Mouse (Mus musculus) CH12.LX (cell line): Measurements from ENCODE around the gene Yap1. TPM values are rescaled to one million over a fixed set of nuclear protein-coding genes. Genes with fewer than 3 reads are reported as not detected.
"Not testable (repeated sequence)": the region's sequence is repeated elsewhere in the genome, so short reads cannot be mapped to it uniquely, and the experiment has no call there.

Experiments used
- DNase-seq: peaks from one replicate; pipeline ENCODE4 v3.0.0-alpha.2; 2013; ENCODE audit errors: extremely low read depth
- H3K27ac ChIP-seq: 2 replicates; pipeline ENCODE4 v1.5.1; 2012; ENCODE audit warnings: low read depth, mild to moderate bottlenecking, control low read depth, moderate library complexity; ENCODE audit not compliant: insufficient read depth
- H3K27me3 ChIP-seq: replicated peaks from 2 replicates; pipeline ENCODE3; 2012; ENCODE audit warnings: inconsistent platforms
- H3K36me3 ChIP-seq, 2 experiments: replicated peaks in 1 of 2; 2 replicates each; pipeline versions ENCODE3 to v1.6.1; 2012; ENCODE audit warnings: inconsistent platforms in 1 of 2, low read length in 1 of 2, mild to moderate bottlenecking in 1 of 2, mixed read lengths in 1 of 2, moderate library complexity in 1 of 2; ENCODE audit not compliant: control insufficient read depth in 1 of 2, insufficient read depth in 1 of 2
- H3K4me1 ChIP-seq, 2 experiments: 2 replicates each; pipeline ENCODE4 v1.6.1; 2012; ENCODE audit warnings: inconsistent platforms in 1 of 2, moderate library complexity in 1 of 2; ENCODE audit not compliant: insufficient read depth in 2 of 2, control insufficient read depth in 1 of 2
- H3K4me2 ChIP-seq: 2 replicates; pipeline ENCODE4 v1.6.1; 2012; ENCODE audit warnings: low read depth, mild to moderate bottlenecking, control low read depth; ENCODE audit not compliant: poor library complexity, insufficient read depth, severe bottlenecking
- H3K4me3 ChIP-seq, 3 experiments: fragments of 150-350 bp in 1 of 3; sonication (generic) in 1 of 3; replicated peaks in 1 of 3; 2 replicates each; pipeline versions ENCODE3 to v1.5.1; 2011 to 2012; ENCODE audit warnings: low read depth in 2 of 3, low read length in 2 of 3, mild to moderate bottlenecking in 2 of 3, moderate library complexity in 2 of 3, control low read depth in 1 of 3, improper control_type of control experiment in 1 of 3, inconsistent platforms in 1 of 3, mixed read lengths in 1 of 3; ENCODE audit not compliant: poor library complexity in 1 of 3
- H3K79me2 ChIP-seq: replicated peaks from 2 replicates; pipeline ENCODE4 v1.6.1; 2012; ENCODE audit warnings: mild to moderate bottlenecking, moderate library complexity; ENCODE audit not compliant: control insufficient read depth, poor library complexity, insufficient read depth, severe bottlenecking; ENCODE audit errors: extremely low read depth
- H3K9ac ChIP-seq: 2 replicates; pipeline ENCODE4 v1.6.1; 2012; ENCODE audit warnings: low read depth, mild to moderate bottlenecking, control low read depth, moderate library complexity; ENCODE audit not compliant: insufficient read depth
- H3K9me3 ChIP-seq: replicated peaks from 2 replicates; pipeline ENCODE3; 2012; ENCODE audit warnings: low read length, inconsistent platforms, mixed read lengths
- CHD1 ChIP-seq: IDR thresholded peaks from 2 replicates; pipeline ENCODE4 v1.6.1; 2012; ENCODE audit warnings: low read depth, low read length, improper control_type of control experiment, inconsistent platforms
- CHD2 ChIP-seq: IDR thresholded peaks from 2 replicates; pipeline ENCODE4 v1.6.1; 2011; ENCODE audit warnings: low read length, improper control_type of control experiment
- E2F4 ChIP-seq: IDR thresholded peaks from 2 replicates; pipeline ENCODE4 v1.6.1; 2011; ENCODE audit warnings: low read depth, low read length, improper control_type of control experiment; ENCODE audit not compliant: insufficient replicate concordance
- GABPA ChIP-seq: IDR thresholded peaks from 2 replicates; pipeline ENCODE4 v1.6.1; 2012; ENCODE audit warnings: low read depth, low read length, improper control_type of control experiment, inconsistent platforms; ENCODE audit not compliant: insufficient replicate concordance
- MEF2A ChIP-seq: IDR thresholded peaks from 2 replicates; pipeline ENCODE4 v1.6.1; 2014; ENCODE audit warnings: low read depth, mild to moderate bottlenecking, inconsistent platforms, low read length, improper control_type of control experiment, borderline replicate concordance
- POLR2AphosphoS2 ChIP-seq: IDR thresholded peaks from 2 replicates; pipeline ENCODE4 v1.6.1; 2011; ENCODE audit warnings: low read depth, low read length, improper control_type of control experiment
- RAD21 ChIP-seq: IDR thresholded peaks from 2 replicates; pipeline ENCODE4 v1.6.1; 2011; ENCODE audit warnings: low read depth, mild to moderate bottlenecking, low read length, improper control_type of control experiment, moderate library complexity
- ZC3H11A ChIP-seq: IDR thresholded peaks from 2 replicates; pipeline ENCODE4 v1.6.1; 2012; ENCODE audit warnings: low read depth, mild to moderate bottlenecking, inconsistent platforms, low read length, improper control_type of control experiment
- ZNF384 ChIP-seq: IDR thresholded peaks from 2 replicates; pipeline ENCODE4 v1.6.1; 2012; ENCODE audit warnings: low read depth, low read length, improper control_type of control experiment, inconsistent platforms
- dilution Hi-C: fragments of 300-500 bp; cut with MboI; formaldehyde crosslinking; loops from 2 replicates; pipeline ENCODE4 v1.14.3; 2020; ENCODE audit warnings: low sequenced_read_pairs; ENCODE audit not compliant: extremely low pct_unique_long_range_greater_than_20kb, extremely low pct_ligation_motif_present
- in situ Hi-C: fragments of 300-500 bp; cut with MboI; formaldehyde crosslinking; loops from 3 replicates; pipeline ENCODE4 v1.14.3; 2019; ENCODE audit warnings: low sequenced_read_pairs, low pct_ligation_motif_present, low pct_unique_long_range_greater_than_20kb, mixed read lengths
- polyA plus RNA-seq: library from polyadenylated mRNA; unstranded; fragments of >175 nt; gene quantifications from 2 replicates; pipeline ENCODE4 v1.2.1, GENCODE M21; 2012; ENCODE audit warnings: low read depth; ENCODE audit not compliant: insufficient read length
- total RNA-seq, 2 experiments: library from RNA; depleted of rRNA; stranded (reverse); fragments of 300-350 nt in 1 of 2; fragments of >200 nt in 1 of 2; gene quantifications; 2 replicates each; pipeline ENCODE4 v1.2.3; 2012 to 2014

Gene Yap1
- total and polyA plus RNA-seq, 3 experiments = 0.06 TPM; not detected in 2

GRCm38 (mm10) chr9:7891796-7892195 is 112.6 kb downstream of the Yap1 start:
- H3K36me3 ChIP-seq, H3K27ac ChIP-seq, H3K4me1 ChIP-seq, H3K4me3 ChIP-seq, H3K27me3 ChIP-seq, H3K9ac ChIP-seq, DNase-seq, H3K4me2 ChIP-seq, dilution Hi-C loops, H3K79me2 ChIP-seq: not testable (repeated sequence)
- peaks cover 16% of the 10 kb centered on the region for H3K9me3 ChIP-seq
- in situ Hi-C loops = loop anchor here (10.0 kb wide), 2 partner anchors 67 to 287 kb away; no protein-coding TSS in a partner anchor

GRCm38 (mm10) chr9:7891177-7891576 is 113.2 kb downstream of the Yap1 start:
- H3K27me3 ChIP-seq = no peaks in the 10 kb centered on the region
- no peaks in the 10 kb centered on the region for H3K79me2 ChIP-seq
- dilution Hi-C loops (no loop called here), in situ Hi-C loops (loop anchor here (10.0 kb wide), 2 partner anchors 66 to 286 kb away; no protein-coding TSS in a partner anchor)
- DNase-seq = no peak
- no peak overlapping the region for H3K4me2 ChIP-seq
- H3K4me1 ChIP-seq = no peaks in the 10 kb centered on the region
- no peak overlapping the region for H3K27ac ChIP-seq
- H3K36me3 ChIP-seq = no peaks in the 10 kb centered on the region
- no peak overlapping the region for H3K9ac ChIP-seq
- no peak overlapping the region for H3K4me3 ChIP-seq
- no peak for TF ChIP-seq E2F4
- TF ChIP-seq RAD21 = no peak
- TF ChIP-seq ZC3H11A = no peak
- no peak for TF ChIP-seq POLR2AphosphoS2
- TF ChIP-seq CHD2 = no peak
- no peak for TF ChIP-seq ZNF384
- TF ChIP-seq CHD1 = no peak
- peaks cover 16% of the 10 kb centered on the region for H3K9me3 ChIP-seq

- H3K4me1 ChIP-seq = peaks cover 0 to 3% of the 10 kb centered on the region in 2 experiments; a peak in 1 of 4 replicates
- no peak overlapping the region for H3K27ac ChIP-seq
- dilution Hi-C loops (no loop called here), in situ Hi-C loops (no loop called here)
- H3K27me3 ChIP-seq = no peaks in the 10 kb centered on the region
- TF ChIP-seq MEF2A (no peak), GABPA (no peak)
- H3K36me3 ChIP-seq = no peaks in the 10 kb centered on the region
- H3K9me3 ChIP-seq = peaks cover 18% of the 10 kb centered on the region
- no peaks in the 10 kb centered on the region for H3K79me2 ChIP-seq
- H3K4me2 ChIP-seq = no peak overlapping the region
- DNase-seq = no peak
- H3K4me3 ChIP-seq = no peak overlapping the region
- H3K9ac ChIP-seq = no peak overlapping the region
Observed at GRCm38 (mm10) chr9:7884346-7884745, 120.0 kb downstream of the Yap1 start.
